Mouse (Mus musculus): ENCODE data around the gene Syna.
A peak's percentile ranks its signal among the peaks of the same experiment; 100 is the strongest.

Syna gene

DNA sequence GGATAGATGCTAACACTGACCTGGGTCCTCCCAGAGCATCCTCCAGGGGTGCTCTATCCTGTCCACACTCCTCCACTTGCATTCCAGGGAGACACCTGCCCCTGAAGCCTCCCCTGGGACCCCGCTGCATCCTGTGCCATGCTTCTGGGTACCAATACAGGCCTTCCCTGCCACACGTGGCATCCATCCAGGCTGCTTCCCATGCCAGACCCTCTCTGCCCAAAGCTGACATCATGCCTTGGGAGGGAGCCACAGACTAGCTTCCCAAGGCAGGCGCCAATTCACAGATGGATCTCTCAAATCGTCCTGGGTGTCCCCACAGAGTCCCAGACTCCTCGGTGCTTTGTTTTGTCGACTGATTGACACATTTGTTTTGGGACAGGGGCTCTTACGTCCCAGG, 29.1 kb downstream of the Syna start:
- no peak for DNase-seq (ENCODE audit: low read depth, low spot score)

DNA sequence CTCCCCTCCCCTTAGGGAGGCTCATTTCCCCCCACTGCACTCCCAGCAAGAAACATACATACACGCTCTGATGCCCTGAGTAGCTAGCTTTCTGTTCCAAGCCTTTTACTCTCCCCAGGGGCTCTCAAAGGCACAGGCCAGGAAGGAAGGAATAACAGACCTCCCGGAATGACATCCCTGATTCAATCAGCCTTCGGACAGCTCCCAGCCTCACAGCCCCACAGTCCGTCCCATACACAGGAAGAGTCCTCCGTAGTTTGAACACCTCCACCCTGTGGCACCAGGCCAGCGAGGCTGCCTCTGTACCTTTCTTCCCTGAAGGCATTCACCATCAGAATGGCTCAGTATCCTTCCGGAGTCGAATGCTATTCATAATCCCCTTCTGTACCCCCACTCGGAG, 31.5 kb downstream of the Syna start:
- DNase-seq (ENCODE audit: low read depth, low spot score), result peak; percentile 75

DNA sequence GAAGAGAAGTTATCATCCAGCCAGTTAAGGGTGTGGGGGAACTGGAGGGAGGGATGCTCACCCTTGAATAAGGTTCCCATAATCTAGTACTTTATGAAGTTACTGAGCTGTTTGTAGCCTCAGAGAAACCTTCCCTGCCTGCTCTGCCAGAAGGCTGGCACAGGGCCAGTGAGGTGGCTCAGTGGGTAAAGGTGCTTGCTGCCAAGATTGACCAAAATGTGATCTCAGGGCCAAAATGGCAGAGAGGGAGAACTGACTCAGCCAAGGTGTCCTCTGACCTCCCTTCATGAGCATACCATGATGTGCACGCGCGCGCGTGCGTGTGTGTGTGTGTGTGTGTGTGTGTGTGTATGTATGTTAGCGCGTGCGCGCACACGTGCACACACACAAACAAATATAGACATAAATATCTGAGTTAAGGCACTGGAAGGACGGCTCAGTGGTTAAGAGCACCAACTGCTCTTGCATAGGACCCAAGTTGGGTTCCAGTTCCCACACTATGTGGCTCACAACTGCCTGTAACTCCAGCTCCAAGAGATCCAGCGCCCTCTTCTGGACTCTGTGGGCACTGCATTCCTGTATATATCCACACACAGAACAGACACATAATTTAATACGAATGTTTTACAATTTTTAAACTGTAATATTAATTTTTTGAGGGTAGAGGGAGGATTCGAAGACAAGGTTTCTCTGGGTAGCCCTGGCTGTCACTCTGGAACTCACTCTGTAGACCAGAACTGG, 33.8 kb downstream of the Syna start:
- DNase-seq (ENCODE audit: low read depth, low spot score), result peak; percentile 70

DNA sequence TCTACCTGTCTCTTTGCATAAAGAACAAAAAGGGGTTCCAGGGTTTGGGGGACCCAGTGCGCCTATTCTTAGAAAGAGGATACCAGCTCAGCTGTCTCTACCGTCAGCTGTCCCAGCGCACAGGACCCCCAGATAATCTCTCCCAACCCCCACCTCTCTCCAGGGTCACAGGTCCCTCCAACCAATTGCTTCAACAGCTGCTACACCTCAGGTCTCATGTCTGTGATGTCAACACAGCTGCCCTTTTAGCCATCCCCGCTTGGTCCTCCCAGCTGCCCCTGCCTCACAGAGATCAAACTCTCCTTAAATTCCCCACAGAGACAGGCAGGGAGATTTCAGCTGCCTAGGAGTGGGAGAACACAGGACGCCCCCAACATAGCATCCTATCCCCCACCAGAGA, 36.2 kb downstream of the Syna start:
- DNase-seq (ENCODE audit: low read depth, low spot score), result no peak

DNA sequence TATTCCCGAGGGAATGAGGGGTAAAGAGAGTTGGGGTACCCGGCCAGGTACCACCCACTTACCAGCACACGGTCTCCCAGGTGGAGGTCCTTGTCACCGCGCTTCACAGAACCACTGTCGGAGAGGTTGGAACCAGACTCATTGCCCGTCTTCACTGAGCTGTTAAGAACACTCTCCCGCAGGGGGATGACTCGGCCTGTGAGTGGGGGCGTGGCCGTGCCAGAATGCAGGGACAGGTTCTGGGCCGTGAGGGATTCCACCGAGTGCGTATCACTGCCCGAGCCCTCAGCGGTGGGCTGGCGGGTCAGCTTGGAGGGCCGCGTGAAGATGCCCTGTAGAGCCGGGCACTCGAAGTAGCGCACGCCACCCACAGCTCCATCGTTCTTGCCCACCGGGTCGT, 37.4 kb downstream of the Syna start:
- peak; percentile 58 for DNase-seq (ENCODE audit: low read depth, low spot score)

DNA sequence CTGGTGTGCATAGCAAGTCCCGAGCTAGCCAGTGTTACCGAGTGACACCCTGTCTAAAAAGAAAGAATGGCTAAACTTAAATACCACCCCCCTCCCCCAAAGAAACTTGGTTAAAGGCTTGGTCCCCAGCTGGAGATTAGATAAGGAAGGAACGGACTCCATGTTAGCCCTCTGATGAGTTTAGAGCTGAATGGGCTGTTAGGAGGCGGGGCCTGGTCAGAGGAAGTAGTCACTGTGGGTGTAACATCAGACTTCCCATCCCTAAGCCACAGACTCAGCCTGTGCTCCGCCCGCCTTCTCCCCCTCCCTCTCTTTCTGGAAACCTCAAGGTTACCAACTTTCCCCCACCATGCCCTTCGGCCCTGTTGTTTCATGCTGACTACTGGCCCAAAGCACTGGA, 38.2 kb downstream of the Syna start:
- peak; percentile 84 for DNase-seq (ENCODE audit: low read depth, low spot score)

DNA sequence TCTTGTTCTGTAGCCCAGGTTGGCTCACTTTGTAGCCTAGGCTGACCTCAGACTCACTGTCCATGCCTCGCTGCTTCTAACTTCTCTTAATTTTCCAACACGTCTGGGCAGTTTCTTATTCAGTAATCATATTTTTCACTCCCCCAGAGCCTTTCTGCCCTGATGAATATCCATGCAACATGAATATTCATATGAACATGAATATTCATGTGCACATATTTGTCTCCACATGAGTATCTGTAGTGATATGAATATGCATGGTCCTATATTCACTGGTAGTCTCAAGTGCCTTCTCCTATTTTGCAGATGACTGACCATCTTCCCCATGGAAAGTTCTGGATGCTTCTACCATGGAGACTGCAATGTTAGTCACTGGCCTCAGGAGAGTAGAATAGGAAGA, 38.8 kb downstream of the Syna start:
- no peak for DNase-seq (ENCODE audit: low read depth, low spot score)

DNA sequence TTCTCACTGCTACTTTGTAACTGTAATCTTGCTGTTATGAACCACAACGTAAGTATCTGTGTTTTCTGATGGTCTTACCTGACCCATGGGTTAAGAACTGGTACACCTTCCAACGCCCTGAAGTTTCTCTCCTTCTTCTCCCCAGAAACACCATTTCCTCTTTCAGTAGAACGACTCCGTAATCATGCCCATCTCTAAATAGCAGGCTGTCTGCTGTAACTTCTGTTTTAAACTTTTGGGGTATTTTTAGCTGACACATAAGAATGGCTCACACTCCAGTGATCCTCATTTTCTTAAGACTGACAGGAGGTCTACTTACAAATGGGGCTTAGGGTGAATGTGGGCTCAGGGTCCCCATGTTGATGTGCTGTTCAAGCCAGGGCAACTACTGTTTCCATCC, 39.9 kb downstream of the Syna start:
- DNase-seq (ENCODE audit: low read depth, low spot score), result no peak

DNA sequence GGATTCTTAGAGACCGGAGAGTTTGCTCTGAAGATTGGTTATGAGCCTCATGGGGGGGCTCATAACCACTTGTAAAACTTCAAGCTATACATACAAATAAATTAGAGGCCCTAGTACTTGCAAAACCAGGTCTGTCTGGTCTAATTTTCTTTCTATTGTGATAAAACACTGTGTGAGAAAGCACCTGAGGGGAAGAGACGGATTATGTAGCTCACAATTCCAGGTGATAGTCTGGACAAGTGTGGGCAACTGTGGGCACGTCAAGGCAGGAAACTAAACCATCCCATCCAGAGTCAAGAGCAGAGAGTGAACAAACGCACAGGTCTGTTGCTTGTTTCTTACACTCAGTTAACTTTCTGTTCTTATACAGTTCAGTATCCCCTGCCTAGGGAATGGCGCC, 40.5 kb downstream of the Syna start:
- no peak for DNase-seq (ENCODE audit: low read depth, low spot score)

DNA sequence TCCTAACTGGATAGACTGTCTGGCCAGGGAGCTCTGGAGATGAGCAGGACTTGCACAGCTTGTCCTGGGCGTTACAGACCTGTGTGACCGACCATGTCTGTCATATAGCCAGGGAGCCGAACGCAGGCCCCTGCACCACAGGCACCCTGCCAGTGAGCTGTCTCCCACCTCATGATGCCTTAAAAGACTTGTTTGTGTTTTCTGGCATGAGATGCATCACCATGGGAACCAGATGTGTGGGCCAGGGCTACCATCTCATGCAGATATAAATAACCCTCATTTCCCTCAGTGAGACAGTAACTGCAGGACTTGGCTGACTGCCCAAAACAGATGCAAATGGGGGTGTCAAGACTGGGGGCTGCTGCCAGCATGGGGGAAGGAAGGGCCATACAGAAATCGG, 47.9 kb downstream of the Syna start:
- DNase-seq (ENCODE audit: low read depth, low spot score), result no peak

DNA sequence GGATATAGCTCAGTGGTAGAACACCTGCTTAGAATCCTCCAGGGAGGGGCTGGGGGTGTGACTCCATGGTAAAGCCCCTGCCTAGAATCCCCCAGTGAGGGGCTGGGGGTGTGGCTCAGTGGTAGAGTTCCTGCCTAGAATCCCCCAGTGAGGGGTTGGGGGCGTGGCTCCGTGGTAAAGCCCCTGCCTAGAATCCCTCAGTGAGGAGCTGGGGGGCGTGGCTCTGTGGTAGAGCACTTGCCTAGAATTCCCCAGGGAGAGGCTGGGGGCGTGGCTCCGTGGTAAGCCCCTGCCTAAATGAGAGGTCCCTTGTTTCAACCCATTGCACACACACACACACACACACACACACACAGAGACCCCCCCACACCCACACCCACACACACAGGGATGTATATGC, 49.7 kb downstream of the Syna start:
- DNase-seq (ENCODE audit: low read depth, low spot score), result no peak

DNA sequence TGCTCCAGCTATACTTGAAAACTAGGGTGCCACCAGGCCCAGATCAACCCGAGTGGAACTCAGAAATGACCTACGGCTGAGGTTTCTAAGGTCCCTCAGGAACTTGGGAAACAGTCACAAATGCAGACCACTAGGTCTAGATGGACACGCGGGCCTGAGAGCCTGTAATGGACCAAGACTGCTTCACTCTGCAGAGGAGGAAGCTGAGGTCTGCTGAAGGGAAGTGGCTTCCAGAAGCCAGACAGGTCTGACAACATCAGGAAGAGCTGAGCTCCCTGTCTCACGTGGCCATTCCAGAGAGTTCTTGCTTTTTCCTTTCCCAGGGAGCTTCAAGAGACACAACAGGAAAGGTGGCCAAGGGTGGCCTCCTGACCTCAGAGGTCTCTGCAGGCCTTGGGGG, 51.0 kb downstream of the Syna start:
- DNase-seq (ENCODE audit: low read depth, low spot score), result no peak
